In genomic region chr17:68084446-68084845, GRCm38 (mm10) we compare ENCODE assay signal across 28 mouse cellular contexts.
"Had no signal": no experiment of that assay in that cellular context is flagged by ENCODE, and none has a peak within 500 bp of the region (broad histone marks: within the 10 kb centered on the region; RNA-seq: fewer than 3 reads in every experiment).

No protein-coding gene starts in this region.

- H3K4me2 ChIP-seq: embryonic facial prominence, embryonic 12.5 days; embryonic facial prominence, embryonic 13.5 days; embryonic facial prominence, embryonic 15.5 days; forebrain, embryonic 12.5 days; forebrain, embryonic 13.5 days; forebrain, embryonic 15.5 days had no signal

- H3K36me3 ChIP-seq: embryonic facial prominence, embryonic 10.5 days; embryonic facial prominence, embryonic 12.5 days; embryonic facial prominence, embryonic 13.5 days; embryonic facial prominence, embryonic 15.5 days; forebrain, embryonic 10.5 days; forebrain, embryonic 12.5 days; forebrain, embryonic 15.5 days had no signal

- H3K4me1 ChIP-seq: embryonic facial prominence, embryonic 10.5 days; forebrain, embryonic 10.5 days had no signal

- H3K9ac ChIP-seq: embryonic facial prominence, embryonic 12.5 days; embryonic facial prominence, embryonic 13.5 days; embryonic facial prominence, embryonic 15.5 days; forebrain, embryonic 12.5 days; forebrain, embryonic 13.5 days; forebrain, embryonic 15.5 days; forebrain, postnatal 0 days had no signal

- H3K27ac ChIP-seq: embryonic facial prominence, embryonic 10.5 days; embryonic facial prominence, embryonic 12.5 days; embryonic facial prominence, embryonic 13.5 days; embryonic facial prominence, embryonic 15.5 days; forebrain, embryonic 10.5 days; forebrain, embryonic 12.5 days; forebrain, embryonic 13.5 days; forebrain, embryonic 15.5 days; gastrocnemius, adult 2 months; heart, adult 2 months had no signal

- DNase-seq: cerebellum, adult 2 months; cerebellum, adult 8-10 months; cerebellum, adult 9-10 months; cerebellum, adult 9-11 months; cerebellum, postnatal 10 days; cerebellum, postnatal 14 days; cerebellum, postnatal 25 days; cerebellum, postnatal 36 days; embryo, embryonic 11 days; forebrain, postnatal 0 days; gastrocnemius, adult 2 months; gastrocnemius, postnatal 10 days; gastrocnemius, postnatal 25 days; gastrocnemius, postnatal 36 days; heart, adult 11 months; heart, adult 18-20 months; heart, adult 2 months had no signal

- H3K27me3 ChIP-seq: embryonic facial prominence, embryonic 12.5 days; embryonic facial prominence, embryonic 13.5 days; embryonic facial prominence, embryonic 15.5 days; forebrain, embryonic 12.5 days; forebrain, embryonic 13.5 days; forebrain, embryonic 15.5 days had no signal

- H3K9me3 ChIP-seq: embryonic facial prominence, embryonic 10.5 days; embryonic facial prominence, embryonic 12.5 days; embryonic facial prominence, embryonic 13.5 days; embryonic facial prominence, embryonic 15.5 days; forebrain, embryonic 10.5 days; forebrain, embryonic 12.5 days; forebrain, embryonic 13.5 days; forebrain, embryonic 15.5 days had no signal

- H3K4me3 ChIP-seq: embryonic facial prominence, embryonic 10.5 days; embryonic facial prominence, embryonic 12.5 days; embryonic facial prominence, embryonic 13.5 days; embryonic facial prominence, embryonic 15.5 days; erythroblast, embryonic 14.5 days; forebrain, embryonic 10.5 days; forebrain, embryonic 12.5 days; forebrain, embryonic 13.5 days; forebrain, embryonic 15.5 days; gastrocnemius, adult 2 months; heart, adult 2 months had no signal

- ATAC-seq: forebrain, embryonic 13.5 days; forebrain, embryonic 14.5 days; forebrain, embryonic 15.5 days; forebrain, embryonic 16.5 days; forebrain, postnatal 0 days had no signal
